Mouse (Mus musculus) CD4-positive helper T cell, adult 2 months (primary cell): ENCODE data around the gene Fam107a.
A peak's percentile ranks its signal among the peaks of the same experiment; 100 is the strongest.

Source experiments
- DNase-seq: peaks from one replicate; pipeline ENCODE4 v3.0.0-alpha.2; 2012; ENCODE audit warnings: low read depth, missing footprints, low spot score

Fam107a gene

DNA sequence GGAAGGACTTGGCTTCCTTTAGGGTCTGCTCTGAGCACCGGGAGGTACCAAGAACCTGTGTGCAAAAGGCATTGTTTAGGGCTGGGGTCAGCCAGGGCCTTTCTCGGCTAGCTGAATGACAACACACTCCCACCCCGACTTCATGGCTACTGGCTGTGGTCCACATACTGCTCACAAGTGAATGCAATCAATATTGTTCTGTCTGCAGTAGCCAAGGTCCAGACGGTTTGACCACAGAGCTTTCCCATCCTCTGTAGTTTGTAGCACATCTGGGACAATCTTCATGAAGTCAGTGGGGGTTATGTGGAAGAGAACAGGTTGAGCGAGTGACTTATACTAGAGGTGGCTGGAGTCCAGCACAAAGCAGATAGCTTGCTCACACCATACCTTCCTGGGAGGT, 60.9 kb downstream of the Fam107a start:
- DNase-seq, result no peak

DNA sequence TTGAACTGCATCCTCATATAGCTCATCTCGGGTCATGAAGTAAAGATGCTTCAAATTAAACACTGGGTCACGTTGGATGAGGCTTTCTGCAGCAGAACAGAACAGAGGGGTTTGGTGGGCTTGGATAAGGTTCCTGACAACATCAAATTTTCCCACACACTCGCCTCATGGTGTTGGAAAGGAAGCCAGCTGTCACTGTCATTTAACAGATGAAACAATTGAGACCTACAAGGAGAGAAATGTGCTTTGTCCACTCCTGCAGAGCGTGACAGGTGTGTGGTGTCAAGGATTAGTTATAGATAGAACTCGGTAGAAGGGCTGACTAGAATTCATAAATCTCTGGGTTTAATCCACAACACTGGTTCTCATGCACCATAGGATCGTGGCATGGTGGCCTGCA, 61.8 kb downstream of the Fam107a start:
- no peak for DNase-seq

DNA sequence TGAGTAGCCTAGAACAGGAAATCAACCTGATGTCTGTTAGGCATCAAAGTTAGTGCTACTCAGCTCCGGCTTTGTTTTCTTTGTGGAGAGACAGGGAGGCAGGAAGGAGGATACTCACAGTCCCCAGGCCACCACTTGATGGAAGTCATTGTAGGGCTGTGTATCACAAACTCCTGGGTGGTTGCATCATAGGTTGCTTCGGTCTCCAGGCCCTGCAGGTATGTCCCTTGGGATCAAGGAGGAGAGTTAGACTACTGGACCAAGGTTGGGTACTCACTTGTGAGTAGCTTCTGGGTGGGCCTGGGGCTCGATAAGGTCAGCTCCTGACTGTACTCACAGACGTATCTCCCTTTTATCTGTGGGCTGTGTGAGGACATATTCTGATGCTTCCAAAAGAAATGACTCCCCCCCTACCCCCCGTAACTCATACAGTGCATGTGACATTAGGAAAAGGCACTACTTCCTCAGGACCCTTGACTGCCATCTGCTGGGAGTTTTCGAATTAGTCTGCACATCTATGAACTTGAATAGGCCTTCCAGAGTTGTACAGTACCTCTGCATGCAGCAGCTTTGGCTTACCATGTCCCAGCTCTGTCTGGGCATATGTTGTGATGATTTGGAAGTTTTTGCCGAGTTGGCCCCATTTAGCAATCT, 62.6 kb downstream of the Fam107a start:
- DNase-seq, result peak; percentile 29

DNA sequence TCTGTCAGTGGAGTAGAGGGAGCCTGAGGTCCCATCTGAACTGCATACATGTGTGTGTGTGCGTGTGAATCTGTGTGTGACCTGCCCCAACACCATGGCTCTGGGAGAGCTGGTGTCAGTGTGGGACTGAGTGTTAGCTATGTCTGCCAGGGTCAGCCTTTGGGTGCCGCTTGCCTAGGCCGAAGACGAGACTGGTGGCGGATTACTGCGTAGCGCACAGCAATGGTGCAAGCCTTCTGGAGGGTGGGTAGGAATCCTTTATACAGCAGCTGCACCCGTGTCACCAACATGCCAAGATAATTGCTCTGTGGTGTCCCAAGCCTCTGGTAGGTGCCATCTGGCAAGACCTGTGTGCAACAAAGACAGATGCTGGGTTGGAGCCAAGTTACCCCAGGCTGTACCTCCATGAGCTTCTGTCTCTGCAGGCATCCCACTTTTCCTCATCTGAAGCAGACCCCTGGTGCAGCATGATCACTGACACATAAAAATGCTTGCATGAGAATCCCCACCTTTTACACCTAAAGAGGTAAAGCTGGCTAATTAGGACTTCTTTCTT, 66.4 kb downstream of the Fam107a start:
- no peak for DNase-seq

DNA sequence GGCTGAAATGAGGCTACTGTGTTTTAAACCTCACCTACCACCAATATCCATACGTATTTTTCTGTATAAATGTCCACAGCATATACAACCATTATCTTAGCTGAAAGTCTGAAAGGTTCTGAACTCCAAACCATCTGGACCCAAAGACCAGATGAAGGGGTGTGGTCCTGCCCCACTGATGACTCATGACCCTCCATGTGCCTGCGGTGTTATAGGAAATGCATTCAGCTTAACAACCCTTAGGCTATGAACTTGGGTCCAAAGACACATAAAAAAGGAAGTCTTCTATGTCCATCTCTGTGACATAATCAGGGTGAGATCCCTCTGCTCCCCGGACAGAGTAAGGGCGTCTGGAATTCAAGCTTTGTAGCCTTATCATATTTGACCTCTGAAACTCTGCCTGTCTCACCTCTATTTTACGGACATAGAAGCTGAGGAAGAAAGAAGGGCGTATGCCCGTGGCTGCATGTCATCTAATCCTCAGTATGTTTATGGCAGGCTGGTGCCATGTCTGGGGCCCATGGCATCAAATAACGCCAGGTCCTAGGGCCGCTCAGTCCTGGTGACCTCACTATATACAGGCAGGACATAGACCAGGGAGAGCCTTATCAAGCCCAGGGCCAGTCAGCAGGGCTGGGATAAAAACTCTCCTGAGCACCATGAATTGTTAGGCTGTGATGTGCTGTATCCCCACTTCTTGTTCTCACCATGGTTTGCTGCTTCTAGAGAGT, 67.5 kb downstream of the Fam107a start:
- DNase-seq, result no peak

DNA sequence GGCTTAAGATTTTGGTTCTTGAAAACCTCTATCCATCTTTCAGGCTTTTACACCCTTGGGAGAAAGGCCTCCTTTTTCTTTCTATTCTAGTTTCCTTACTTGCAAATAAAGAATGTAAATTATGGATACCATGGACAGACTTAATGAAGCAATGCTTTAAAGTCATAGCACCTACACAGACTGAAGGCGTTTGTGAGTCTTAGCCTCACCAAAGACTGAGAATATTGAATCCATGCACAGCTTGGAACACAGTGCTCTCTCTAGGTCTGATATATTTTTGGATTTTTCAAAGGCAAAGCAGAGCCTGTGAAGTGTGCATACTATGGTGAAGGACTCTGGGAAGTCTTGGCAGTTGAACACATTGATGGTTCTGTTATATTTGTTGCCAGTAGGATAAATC, 68.6 kb downstream of the Fam107a start:
- no peak for DNase-seq

DNA sequence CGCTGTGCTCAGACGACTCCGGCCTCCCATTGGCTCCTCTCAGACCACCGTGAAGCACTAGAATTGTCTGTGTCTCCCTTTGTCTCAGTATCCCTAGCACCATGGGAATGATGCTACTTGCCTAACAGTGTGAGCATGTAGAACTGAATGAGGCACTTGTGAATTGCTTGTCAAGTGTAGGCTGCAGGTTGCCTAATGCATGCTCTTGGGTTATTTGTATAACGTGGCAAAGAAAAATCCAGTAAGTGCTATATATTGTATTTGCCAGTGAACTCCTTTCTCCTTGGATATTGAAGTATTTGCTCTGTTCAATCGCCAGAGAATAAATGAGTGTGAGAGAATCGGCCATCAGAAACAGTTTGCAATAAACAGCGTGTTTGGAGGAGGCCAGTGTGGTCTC, 70.9 kb downstream of the Fam107a start:
- no peak for DNase-seq
